Mouse (Mus musculus): ENCODE results near the gene Pnpla1. TPM values are rescaled to one million over a fixed set of nuclear protein-coding genes. Genes with fewer than 3 reads are reported as not detected.

The Pnpla1 gene
- polyA plus RNA-seq, 1 experiment from 2014 or later = not detected

- no peak overlapping the region for H3K4me3 ChIP-seq
- DNase-seq (ENCODE audit: low spot score) = no peak
- no peak overlapping the region for H3K27ac ChIP-seq (replicated peaks)
- H3K27me3 ChIP-seq (ENCODE audit: low read depth, poor library complexity, severe bottlenecking) = no peaks in the 10 kb centered on the region
- 80% methylated on average over 9 of the region's 9 CpGs for WGBS
- H3K9me3 ChIP-seq (replicated peaks) = peaks cover 8% of the 10 kb centered on the region; the same call in 1 of the 2 replicates
- peaks cover 7% of the 10 kb centered on the region for H3K4me1 ChIP-seq
- no peaks in the 10 kb centered on the region for H3K36me3 ChIP-seq
These were observed 2.9 kb upstream of the Pnpla1 start for GRCm38 (mm10) chr17:28855166-28855885.

- Histone ChIP-seq H3K4me1 (peaks cover 7% of the 10 kb centered on the region), H3K27me3 (ENCODE audit: low read depth, poor library complexity, severe bottlenecking) (no peaks in the 10 kb centered on the region), H3K27ac (replicated peaks) (no peak overlapping the region), H3K4me3 (no peak overlapping the region), H3K36me3 (no peaks in the 10 kb centered on the region), H3K9me3 (replicated peaks) (peaks cover 8% of the 10 kb centered on the region; the same call in 1 of the 2 replicates)
- DNase-seq (ENCODE audit: low spot score) = no peak
- 80% methylated on average over 3 of the region's 3 CpGs for WGBS
These were observed 2.2 kb upstream of the Pnpla1 start for GRCm38 (mm10) chr17:28856030-28856429.

GRCm38 (mm10) chr17:28863926-28864325, 5.7 kb downstream of the Pnpla1 start:
- no peak for DNase-seq (ENCODE audit: low spot score)
- WGBS = 83% methylated on average over 7 of the region's 7 CpGs

GRCm38 (mm10) chr17:28864464-28864863, 6.3 kb downstream of the Pnpla1 start:
- no peak overlapping the region for H3K27ac ChIP-seq (replicated peaks)
- peaks cover 2% of the 10 kb centered on the region for H3K4me1 ChIP-seq
- WGBS = 89% methylated on average over 6 of the region's 6 CpGs
- no peaks in the 10 kb centered on the region for H3K9me3 ChIP-seq (replicated peaks)
- no peaks in the 10 kb centered on the region for H3K27me3 ChIP-seq (ENCODE audit: low read depth, poor library complexity, severe bottlenecking)
- no peak for DNase-seq (ENCODE audit: low spot score)
- H3K4me3 ChIP-seq = no peak overlapping the region
- no peaks in the 10 kb centered on the region for H3K36me3 ChIP-seq

More at GRCm38 (mm10) chr17:28863926-28864325, 5.7 kb downstream of the Pnpla1 start:
- H3K4me1 ChIP-seq = no peaks in the 10 kb centered on the region
- H3K27me3 ChIP-seq (ENCODE audit: low read depth, poor library complexity, severe bottlenecking) = no peaks in the 10 kb centered on the region
- H3K4me3 ChIP-seq = no peak overlapping the region
- no peaks in the 10 kb centered on the region for H3K9me3 ChIP-seq (replicated peaks)
- no peak overlapping the region for H3K27ac ChIP-seq (replicated peaks)
- H3K36me3 ChIP-seq = no peaks in the 10 kb centered on the region

- no peak for DNase-seq (ENCODE audit: low spot score)
- Histone ChIP-seq H3K27ac (replicated peaks) (no peak overlapping the region), H3K4me1 (peaks cover 7% of the 10 kb centered on the region), H3K4me3 (no peak overlapping the region), H3K27me3 (ENCODE audit: low read depth, poor library complexity, severe bottlenecking) (no peaks in the 10 kb centered on the region), H3K36me3 (no peaks in the 10 kb centered on the region), H3K9me3 (replicated peaks) (no peaks in the 10 kb centered on the region)
These were observed 8.7 kb downstream of the Pnpla1 start for GRCm38 (mm10) chr17:28866921-28867320.

GRCm38 (mm10) chr17:28867381-28867780, 9.2 kb downstream of the Pnpla1 start:
- H3K27me3 ChIP-seq (ENCODE audit: low read depth, poor library complexity, severe bottlenecking) = no peaks in the 10 kb centered on the region
- WGBS = 84% methylated on average over 4 of the region's 4 CpGs
- H3K4me1 ChIP-seq = peaks cover 7% of the 10 kb centered on the region

GRCm38 (mm10) chr17:28869412-28870110, 11.3 kb downstream of the Pnpla1 start:
- Histone ChIP-seq H3K4me1 (peaks cover 7% of the 10 kb centered on the region), H3K4me3 (no peak overlapping the region), H3K27ac (replicated peaks) (no peak overlapping the region; the same call in 1 of the 2 replicates), H3K9me3 (replicated peaks) (no peaks in the 10 kb centered on the region), H3K36me3 (no peaks in the 10 kb centered on the region), H3K27me3 (ENCODE audit: low read depth, poor library complexity, severe bottlenecking) (no peaks in the 10 kb centered on the region)
- peak; percentile 25 for DNase-seq (ENCODE audit: low spot score)
- 76% methylated on average over 9 of the region's 9 CpGs for WGBS

More at GRCm38 (mm10) chr17:28867381-28867780, 9.2 kb downstream of the Pnpla1 start:
- Histone ChIP-seq H3K4me3 (no peak overlapping the region), H3K36me3 (no peaks in the 10 kb centered on the region), H3K9me3 (replicated peaks) (no peaks in the 10 kb centered on the region), H3K27ac (replicated peaks) (no peak overlapping the region)
- DNase-seq (ENCODE audit: low spot score) = no peak

- Histone ChIP-seq H3K9me3 (replicated peaks) (no peaks in the 10 kb centered on the region), H3K27ac (replicated peaks) (no peak overlapping the region; the same call in 1 of the 2 replicates), H3K36me3 (no peaks in the 10 kb centered on the region), H3K4me1 (peaks cover 12% of the 10 kb centered on the region), H3K4me3 (no peak overlapping the region), H3K27me3 (ENCODE audit: low read depth, poor library complexity, severe bottlenecking) (no peaks in the 10 kb centered on the region)
- no peak for DNase-seq (ENCODE audit: low spot score)
- 75% methylated on average over 5 of the region's 5 CpGs for WGBS
These were observed 12.2 kb downstream of the Pnpla1 start for GRCm38 (mm10) chr17:28870435-28870834.

- DNase-seq (ENCODE audit: low spot score) = no peak
- Histone ChIP-seq H3K4me1 (peaks cover 18% of the 10 kb centered on the region), H3K9me3 (replicated peaks) (no peaks in the 10 kb centered on the region), H3K27me3 (ENCODE audit: low read depth, poor library complexity, severe bottlenecking) (peaks cover 7% of the 10 kb centered on the region), H3K27ac (replicated peaks) (no peak overlapping the region), H3K4me3 (no peak overlapping the region), H3K36me3 (no peaks in the 10 kb centered on the region)
- 85% methylated on average over 11 of the region's 11 CpGs for WGBS
These were observed 13.6 kb downstream of the Pnpla1 start for GRCm38 (mm10) chr17:28871831-28872230.

- peaks cover 11% of the 10 kb centered on the region for H3K27me3 ChIP-seq (ENCODE audit: low read depth, poor library complexity, severe bottlenecking)
- no peaks in the 10 kb centered on the region for H3K36me3 ChIP-seq
- no peaks in the 10 kb centered on the region for H3K9me3 ChIP-seq (replicated peaks)
- 84% methylated on average over 7 of the region's 7 CpGs for WGBS
- DNase-seq (ENCODE audit: low spot score) = no peak
- H3K4me1 ChIP-seq = peaks cover 22% of the 10 kb centered on the region
- H3K4me3 ChIP-seq = no peak overlapping the region
- no peak overlapping the region for H3K27ac ChIP-seq (replicated peaks)
These were observed 14.1 kb downstream of the Pnpla1 start for GRCm38 (mm10) chr17:28872322-28872721.

- no peak overlapping the region for H3K4me3 ChIP-seq
- peaks cover 20% of the 10 kb centered on the region for H3K27me3 ChIP-seq (ENCODE audit: low read depth, poor library complexity, severe bottlenecking)
- WGBS = 86% methylated on average over 4 of the region's 4 CpGs
- H3K36me3 ChIP-seq = no peaks in the 10 kb centered on the region
- no peak for DNase-seq (ENCODE audit: low spot score)
- H3K9me3 ChIP-seq (replicated peaks) = no peaks in the 10 kb centered on the region
- H3K27ac ChIP-seq (replicated peaks) = no peak overlapping the region
- H3K4me1 ChIP-seq = peaks cover 22% of the 10 kb centered on the region
These were observed 16.0 kb downstream of the Pnpla1 start for GRCm38 (mm10) chr17:28874216-28874615.

GRCm38 (mm10) chr17:28874825-28875224, 16.6 kb downstream of the Pnpla1 start:
- Histone ChIP-seq H3K36me3 (no peaks in the 10 kb centered on the region), H3K4me3 (no peak overlapping the region), H3K9me3 (replicated peaks) (no peaks in the 10 kb centered on the region), H3K27me3 (ENCODE audit: low read depth, poor library complexity, severe bottlenecking) (peaks cover 20% of the 10 kb centered on the region), H3K4me1 (peaks cover 17% of the 10 kb centered on the region), H3K27ac (replicated peaks) (no peak overlapping the region)
- DNase-seq (ENCODE audit: low spot score) = no peak
- 85% methylated on average over 7 of the region's 7 CpGs for WGBS

GRCm38 (mm10) chr17:28875316-28875715, 17.1 kb downstream of the Pnpla1 start:
- Histone ChIP-seq H3K4me3 (no peak overlapping the region), H3K4me1 (peaks cover 21% of the 10 kb centered on the region), H3K27me3 (ENCODE audit: low read depth, poor library complexity, severe bottlenecking) (peaks cover 25% of the 10 kb centered on the region), H3K36me3 (no peaks in the 10 kb centered on the region), H3K9me3 (replicated peaks) (no peaks in the 10 kb centered on the region), H3K27ac (replicated peaks) (no peak overlapping the region)
- WGBS = 48% methylated on average over 8 of the region's 8 CpGs
- DNase-seq (ENCODE audit: low spot score) = no peak
